Mouse (Mus musculus): ENCODE data around the gene Iqcn.

Gene Iqcn

DNA sequence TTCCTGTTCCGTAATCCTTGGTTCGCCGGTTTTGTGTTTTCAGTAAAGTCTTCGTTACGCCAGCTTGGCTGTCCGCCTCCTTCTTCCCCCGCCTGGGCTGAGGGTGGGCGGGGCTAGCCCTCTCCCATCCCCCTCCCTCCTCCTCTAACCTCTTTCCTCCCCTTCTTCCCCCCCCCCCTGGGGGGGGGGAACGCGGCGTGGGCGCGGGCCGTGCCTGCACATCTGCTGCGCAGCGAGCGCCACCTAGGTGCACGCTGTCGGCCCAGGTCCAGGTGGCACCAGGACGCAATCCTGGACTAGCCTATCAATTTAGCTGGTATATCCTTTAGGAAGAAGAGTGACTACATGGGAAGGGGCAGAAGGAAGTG lies 2.7 kb upstream of the Iqcn start:
- peak; percentile 94 for DNase-seq (ENCODE audit: low read depth, low spot score)

DNA sequence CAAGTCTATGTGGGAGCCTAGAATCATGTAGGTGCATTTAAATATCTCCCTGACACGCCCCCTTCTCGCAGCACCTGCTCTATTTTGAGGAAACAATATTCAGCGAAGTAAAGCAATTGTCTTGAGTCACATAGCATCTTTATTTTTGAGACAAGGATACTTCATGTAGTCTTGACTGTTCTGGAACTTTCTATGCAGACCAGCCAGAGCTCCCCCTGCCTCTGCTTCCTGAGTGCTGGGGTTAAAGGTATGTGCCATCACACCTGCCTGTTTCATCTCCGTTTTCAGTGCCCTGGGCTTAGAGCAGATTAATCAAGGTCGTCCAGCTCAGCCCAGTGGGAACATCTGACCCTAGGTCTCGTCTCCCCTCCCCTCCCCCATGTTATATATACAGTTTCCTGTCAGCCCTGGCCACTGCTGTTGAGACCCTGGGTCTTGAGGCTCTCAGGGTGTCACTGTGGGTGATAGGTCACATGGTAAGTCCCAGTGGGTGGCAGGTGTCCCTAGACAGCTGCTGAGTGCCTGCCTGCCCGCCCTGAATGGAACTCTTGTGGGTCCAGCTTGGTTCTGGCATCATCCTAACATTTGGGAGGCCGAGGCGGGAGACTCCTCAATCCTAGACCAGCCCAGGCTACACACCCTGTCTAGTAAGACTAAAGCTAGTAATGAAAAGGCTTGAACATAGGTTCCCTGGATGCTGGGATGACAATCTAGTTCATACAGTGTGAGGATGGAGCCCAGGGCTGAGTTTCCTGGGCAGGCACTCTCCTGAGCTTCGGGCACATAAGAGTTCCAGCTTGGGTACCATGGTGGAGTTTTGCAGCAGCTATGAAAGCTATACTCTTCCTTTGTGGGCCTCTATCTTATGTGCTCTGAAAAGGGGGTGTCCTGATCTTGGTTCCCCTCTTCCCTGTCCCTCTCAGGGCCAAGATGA lies 1.9 kb upstream of the Iqcn start:
- no peak for DNase-seq (ENCODE audit: low read depth, low spot score)

DNA sequence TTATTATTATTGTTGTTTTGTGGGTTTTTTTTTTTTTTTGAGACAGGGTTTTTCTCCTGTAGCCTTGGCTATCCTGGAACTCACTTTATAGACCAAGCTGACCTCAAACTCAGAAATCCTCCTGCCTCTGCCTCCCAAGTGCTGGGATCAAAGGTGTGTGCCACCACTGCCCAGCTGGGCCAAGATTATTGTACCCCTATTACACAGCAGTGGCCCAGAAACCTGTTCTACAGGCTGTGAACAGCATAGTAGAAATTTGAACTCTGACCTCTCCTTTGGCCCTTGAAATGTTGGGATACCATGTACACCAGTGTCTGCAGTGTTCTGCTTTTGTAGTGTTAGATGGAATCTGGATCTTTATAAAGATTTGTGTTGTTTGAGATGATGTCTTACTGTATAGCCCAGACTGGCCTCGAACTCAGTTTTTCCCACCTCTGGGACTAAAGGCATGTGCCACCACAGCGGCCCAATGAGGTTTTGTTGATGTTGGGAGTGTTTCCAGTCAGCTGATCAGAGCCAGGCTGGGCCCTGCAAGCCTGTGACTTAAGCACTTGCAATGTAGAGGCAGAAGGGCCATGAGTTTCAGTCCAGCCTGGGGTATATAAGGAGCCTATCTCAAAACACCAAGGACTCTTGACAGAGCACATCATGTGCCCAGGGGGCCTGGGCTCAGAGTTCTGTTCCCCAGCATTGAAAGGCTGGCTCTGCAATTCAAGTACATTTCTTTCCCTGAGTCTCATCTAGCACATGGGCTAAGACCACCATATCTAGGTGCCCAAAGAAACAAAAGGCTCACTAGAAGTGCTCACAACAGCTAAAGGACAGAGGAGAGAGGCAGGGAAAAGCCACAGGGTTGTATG lies 1.0 kb upstream of the Iqcn start:
- no peak for DNase-seq (ENCODE audit: low read depth, low spot score)

DNA sequence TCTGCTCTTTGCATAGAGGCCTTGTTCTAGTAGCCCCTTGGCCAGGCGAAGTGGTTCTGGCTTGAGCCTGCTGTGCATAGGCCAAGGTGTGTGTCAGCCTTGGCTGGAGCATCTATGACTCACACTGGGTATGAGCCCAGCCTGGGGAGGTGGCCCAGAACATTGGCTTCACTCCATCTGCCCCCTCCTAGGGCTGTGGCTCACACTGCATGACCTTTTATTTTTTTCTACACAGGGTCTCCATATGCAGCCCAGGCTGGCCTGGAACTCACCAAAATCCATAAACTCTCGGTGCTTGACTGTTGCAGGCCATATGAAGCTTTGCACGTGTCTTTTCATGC lies 445 bp upstream of the Iqcn start:
- DNase-seq (ENCODE audit: low read depth, low spot score) = no peak

DNA sequence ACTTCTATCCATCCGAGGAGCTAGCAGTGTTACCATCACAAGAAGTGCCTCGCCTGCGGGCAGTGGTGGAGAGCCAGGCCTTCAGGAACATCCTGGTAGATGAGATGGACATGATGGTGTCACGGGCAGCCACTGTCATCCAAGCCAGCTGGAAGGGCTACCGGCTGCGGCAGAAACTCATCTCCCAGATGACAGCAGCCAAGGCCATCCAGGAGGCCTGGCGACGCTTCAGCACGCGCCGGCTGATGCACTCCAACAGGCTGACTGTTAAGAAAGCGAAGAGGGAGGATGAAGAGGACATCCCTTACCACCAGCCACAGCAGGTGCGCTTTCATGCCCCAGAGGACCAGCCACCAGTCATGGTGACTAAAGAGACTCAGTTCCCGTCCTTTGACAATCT lies 5.0 kb downstream of the Iqcn start:
- no peak for DNase-seq (ENCODE audit: low read depth, low spot score)

DNA sequence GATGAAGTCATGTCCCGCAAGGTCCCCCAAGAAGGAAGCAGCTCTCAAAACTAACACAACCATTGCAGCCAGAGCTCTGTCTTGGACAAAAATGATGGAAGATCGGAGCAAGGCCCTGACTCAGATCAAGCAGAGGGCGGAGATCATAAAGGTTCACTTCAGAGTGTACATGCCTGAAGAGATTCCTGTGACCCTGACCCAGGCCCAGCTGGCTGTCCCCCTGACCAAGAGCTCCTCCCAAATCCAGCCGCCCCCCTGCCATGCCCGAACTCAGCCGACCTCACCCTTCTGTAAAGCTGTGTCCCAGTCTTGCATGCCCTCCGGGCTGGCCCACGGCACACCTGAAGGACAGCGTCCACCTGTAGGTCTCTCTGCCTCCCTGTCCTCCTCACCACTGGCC lies 6.5 kb downstream of the Iqcn start:
- no peak for DNase-seq (ENCODE audit: low read depth, low spot score)

DNA sequence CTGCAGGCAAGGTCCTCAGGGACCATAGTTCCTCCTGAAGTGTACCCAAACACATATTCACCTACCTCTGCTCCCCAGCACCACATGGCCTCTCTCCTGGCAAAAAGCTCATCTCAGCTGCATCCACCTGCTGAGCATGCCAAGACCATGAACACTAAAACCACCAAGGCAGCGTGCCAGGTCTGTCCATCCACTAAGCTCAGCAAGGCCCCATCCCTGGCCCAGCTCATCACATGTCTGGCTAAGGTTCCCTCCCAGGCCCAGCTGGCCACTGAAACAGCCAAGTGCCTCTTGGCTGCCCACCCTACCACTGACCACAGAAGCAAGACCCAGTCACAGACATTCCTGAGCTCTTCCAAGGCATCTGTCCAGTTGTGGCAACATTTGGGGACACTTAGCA lies 7.0 kb downstream of the Iqcn start:
- DNase-seq (ENCODE audit: low read depth, low spot score) = no peak

DNA sequence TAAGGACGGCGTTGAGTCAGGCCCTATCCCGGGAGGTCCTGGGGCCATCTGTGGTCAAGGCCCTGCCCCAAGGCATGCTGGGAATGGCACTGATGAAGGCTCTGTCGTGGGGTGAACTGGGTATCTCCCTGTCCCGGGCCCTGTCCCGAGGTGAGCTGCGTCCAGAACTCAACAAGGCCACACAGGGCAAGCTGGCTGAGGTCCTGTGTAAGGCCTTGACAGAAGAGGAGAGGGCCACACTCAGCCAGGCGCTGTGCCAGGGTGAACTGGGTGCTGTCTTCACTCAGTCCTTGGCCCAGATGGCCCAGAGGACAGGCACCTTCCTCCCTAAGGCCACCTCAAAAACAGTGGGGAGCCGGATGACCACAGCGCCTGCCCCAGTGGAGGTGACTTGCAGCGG lies 7.8 kb downstream of the Iqcn start:
- DNase-seq (ENCODE audit: low read depth, low spot score) = no peak

DNA sequence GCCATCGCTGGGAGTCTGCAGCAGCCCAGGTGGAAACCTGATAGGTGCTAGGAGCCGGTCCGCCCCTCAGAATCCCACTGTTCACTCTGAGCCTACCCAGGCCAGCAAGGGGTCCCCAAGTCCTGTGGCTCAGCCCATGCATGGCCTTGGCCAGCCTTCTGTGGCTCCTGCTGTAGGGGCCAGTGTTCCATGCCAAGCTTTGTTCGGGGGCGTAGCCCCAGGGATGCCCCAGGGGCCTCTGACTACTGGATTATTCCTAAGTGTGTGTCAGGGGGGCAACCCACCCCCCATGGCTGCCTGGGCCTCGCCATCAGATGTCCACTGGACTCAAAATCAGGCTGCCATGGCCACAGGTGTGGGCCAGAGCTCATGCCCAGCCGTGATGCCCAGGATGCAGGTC lies 10.7 kb downstream of the Iqcn start:
- DNase-seq (ENCODE audit: low read depth, low spot score) = no peak

DNA sequence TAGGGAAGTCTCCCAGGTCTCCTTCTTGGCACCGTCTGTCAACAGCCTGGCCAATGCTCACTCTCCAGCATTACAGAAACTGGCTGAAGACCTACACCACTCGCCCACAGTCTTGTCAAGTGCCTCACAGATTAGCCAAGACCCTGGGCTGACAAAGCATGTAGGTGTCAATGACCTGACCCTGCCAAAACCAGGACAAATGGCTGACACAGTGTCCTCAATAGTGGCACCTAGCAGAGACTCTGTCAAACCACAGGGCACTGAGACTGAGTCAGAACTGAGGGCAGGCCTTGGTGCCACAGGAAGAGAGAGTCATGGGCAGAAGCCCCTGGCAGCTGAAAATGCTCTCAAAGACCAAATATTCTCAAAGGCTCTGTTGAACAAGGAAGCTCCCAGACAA lies 11.8 kb downstream of the Iqcn start:
- no peak for DNase-seq (ENCODE audit: low read depth, low spot score)

DNA sequence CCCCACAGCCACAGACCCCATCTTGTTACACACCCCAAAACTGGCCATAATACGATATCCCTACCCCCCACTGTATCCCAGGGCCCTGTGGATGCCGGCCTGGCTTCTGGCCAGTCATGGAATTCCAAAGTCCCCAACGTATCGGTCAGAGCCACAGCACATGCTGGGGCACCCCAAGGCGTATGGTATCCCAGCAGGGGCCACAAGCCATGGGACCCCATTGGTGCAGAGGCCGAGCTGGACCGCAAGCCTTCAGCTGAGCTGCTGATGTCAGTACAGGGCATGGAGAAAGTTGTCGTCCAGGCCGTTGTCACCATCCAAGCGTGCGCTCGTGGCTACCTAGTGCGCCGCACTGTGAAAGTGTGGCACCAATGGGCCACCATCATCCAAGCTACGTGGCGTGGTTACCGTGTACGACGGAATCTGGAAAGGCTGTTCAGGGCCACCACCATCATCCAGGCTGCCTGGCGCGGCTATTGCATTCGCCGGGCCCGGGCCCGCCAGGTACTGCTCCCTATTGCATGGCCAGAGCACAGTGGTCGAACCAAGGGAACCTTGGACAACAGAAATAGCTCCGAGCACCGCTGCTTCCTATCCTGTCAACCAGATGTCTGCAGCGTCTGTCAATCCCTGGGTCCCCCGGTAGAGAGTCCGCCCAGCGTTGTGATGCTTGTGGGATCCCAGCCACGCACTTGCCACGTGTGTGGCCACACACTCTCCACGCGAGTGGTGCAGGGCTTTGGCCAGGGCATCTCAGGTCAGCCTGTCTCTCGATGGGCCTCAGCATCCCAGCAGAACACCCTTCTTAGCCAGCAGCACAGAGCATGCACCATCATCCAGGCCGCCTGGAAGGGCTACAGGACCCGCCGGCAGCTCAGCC lies 13.5 kb downstream of the Iqcn start:
- DNase-seq (ENCODE audit: low read depth, low spot score) = no peak

DNA sequence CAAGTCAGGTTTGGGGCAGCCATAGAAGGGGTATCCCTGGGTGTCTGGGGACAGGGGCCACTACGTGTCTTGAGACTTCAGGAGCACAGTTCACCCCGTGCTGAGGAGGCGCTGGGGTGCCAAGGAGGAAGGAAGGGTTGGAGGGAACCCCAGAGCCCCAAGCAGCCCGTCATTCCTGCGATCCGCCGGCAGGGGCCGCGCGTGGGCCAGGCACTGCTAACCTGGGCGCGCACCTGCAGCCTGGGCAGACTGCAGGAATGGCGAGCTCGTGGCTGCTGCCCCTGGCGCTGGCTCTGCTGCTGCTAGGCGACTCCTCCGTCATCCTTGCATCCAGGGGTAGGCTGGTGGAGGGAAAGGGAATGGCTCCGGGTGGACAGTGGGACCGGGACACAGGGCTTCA lies 15.0 kb downstream of the Iqcn start, which contains the start of gene Gm3336:
Gene Gm3336 (plus strand): TSS at position 247 of the 400 bp plus-strand sequence.
- peak; percentile 56 for DNase-seq (ENCODE audit: low read depth, low spot score)

DNA sequence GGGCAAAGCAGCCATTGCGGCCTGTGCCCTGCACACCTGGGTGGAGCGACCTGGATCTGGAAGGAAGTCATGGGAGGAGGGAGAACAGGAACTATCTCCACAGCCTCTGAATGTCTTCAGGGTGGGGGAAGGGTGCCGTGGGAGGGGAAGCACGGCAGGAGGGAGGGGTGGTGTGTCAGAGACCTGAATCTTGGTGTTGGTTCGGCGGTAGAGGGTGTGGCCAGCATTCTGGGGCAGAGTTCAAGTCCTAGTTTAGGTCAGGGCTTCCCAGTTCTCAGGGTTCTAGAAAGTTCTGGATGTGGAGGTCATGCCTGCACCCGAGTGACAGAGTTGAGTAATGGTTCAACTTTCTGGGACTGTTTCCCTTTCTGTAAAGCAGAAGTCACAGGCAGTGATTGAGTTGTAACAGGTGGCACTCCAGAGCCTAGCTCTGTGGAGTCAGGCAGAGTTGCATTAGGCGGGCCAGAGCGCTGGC lies 16.6 kb downstream of the Iqcn start:
- DNase-seq (ENCODE audit: low read depth, low spot score) = no peak

DNA sequence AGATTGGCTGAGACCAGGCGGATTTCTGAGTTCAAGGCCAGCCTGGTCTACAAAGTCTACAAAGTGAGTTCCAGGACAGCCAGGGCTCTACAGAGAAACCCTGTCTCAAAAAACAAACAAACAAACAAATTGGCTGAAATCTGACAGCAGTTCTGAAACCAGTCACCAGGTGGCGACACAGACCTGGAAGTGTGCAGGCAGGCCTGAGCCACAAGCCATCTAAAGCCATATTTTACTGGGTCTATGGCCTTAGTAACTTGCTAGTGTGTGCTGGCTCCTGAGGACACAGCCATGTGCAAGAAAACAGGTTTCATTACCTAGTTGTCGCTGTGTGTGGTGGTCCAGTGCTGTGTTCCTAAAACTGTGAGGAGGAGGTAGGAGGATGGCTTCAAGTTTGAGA lies 17.5 kb downstream of the Iqcn start:
- DNase-seq (ENCODE audit: low read depth, low spot score) = peak; percentile 86

DNA sequence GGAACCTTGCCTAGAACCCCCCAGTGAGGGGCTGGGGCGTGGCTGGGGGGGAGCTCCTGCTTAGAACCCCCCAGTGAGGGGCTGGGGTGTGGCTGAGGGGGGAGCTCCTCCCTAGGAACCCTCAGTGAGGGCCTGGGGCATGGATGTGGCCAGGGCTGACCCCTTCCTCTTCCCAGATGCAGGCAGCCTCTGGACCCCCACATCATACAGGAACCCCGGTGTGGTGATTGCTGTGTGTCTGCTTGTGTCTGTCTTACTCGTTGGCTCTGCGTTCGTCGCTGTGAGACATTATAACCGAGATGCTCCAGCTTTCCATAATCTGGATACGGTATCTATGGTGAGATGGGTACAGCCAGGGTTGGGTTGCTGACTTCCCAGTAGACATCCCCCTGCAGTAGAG lies 18.3 kb downstream of the Iqcn start:
- no peak for DNase-seq (ENCODE audit: low read depth, low spot score)

DNA sequence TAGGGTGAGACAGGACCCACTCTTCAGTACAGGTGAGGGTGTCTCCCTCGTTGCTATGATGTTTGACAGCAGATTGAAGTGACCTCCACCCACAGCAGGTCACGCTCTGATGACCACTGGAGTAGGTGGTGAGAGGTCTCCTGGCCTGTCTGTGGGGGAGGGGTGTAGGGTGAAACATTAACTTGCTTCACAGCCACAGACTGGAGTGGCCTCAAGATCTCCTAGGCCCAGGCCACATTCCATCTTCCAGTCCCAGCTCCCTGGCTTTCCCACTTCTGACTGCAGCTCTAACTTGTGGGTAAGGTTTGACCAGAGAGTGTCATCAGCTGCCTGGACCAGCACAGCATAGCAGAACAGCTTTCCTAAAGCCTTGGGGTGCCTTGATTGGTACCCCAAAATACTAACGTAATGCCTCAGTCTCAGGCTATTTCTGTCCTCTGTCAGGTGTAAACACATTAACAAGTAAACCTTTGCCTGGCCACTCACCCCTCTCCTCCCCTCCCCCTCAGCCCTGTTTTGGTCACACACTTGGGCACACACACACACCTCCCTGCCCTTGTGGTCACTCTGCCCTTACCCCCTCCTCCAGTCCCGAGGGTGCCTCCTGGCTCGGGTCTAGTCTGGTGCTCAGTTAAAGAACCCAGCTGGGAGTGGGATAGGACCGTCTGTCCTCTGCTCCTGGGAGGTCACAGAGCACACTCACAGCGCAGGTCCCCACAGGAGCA lies 20.4 kb downstream of the Iqcn start, which contains the start of gene Pde4c:
Gene Pde4c (plus strand): TSS at position 235 of the 725 bp plus-strand sequence.
- no peak for DNase-seq (ENCODE audit: low read depth, low spot score)

DNA sequence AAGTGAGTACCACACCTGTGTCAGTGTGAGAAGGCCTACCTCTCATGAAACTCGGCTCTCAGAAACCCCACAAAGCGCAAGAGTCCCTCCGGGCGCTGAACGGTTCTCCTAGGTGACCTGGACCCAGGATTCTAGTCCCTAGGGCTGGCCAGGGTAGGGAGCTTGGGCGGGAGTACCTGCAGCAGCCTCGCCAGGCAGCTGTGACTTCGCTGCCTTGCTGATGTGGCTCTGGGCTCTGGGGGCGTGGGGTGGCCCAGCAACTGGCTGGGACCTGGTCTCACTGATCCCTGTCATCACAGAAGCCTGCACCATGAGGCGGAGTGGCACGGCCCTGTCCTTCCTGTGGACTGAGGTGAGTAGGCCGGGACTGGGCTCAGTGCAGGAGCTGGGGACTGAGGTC lies 21.0 kb downstream of the Iqcn start:
- DNase-seq (ENCODE audit: low read depth, low spot score) = no peak

DNA sequence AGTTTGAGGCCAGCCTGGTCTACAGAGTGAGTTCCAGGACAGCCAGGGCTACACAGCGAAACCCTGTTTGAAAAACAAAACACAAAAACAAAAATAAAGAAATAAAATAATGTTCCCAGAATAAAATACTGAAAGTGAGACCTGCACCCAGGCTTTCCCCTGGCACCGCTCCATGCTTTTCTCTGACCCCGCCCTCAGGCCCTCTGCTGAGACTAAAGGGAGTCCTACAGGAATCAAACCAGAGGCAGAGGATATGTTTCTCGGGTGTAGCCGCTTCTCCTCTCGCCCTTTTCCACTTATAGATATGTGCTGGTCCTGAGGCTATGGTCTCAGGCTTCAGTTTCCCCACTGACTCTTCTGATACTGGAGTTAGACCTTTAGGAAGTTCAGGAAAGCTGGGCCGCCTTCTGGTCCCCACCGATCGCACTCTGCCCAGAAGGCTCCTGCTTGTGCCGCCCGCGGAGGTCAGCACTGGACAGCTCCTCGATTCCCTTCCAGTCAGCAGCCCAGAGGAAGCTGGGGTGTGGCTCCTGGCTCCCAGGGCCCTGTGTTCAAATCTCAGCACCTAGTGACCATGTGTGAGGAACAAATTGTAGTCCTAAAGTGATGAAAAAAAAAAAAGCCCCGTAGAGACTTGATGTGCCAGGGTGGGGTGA lies 22.7 kb downstream of the Iqcn start:
- DNase-seq (ENCODE audit: low read depth, low spot score) = no peak

DNA sequence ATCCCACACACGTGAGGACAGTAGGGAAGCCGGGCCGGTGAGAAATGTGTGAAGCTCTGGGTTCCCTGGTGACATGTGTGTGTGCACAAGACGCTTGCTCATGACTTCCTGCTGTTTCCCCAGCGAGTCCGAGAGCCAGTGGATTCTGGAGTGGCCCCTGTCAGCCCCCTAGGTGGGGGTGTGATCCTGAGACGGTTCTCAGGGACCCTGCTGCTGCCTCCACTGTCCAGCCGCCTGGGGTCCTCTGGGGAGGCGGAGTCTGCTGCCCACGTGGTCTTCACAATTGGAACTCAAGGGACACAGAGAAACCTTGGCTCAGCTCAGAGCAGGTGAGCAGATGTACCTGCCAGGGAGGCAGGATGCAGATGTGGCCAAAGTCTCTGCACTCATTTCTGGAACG lies 23.5 kb downstream of the Iqcn start:
- no peak for DNase-seq (ENCODE audit: low read depth, low spot score)

DNA sequence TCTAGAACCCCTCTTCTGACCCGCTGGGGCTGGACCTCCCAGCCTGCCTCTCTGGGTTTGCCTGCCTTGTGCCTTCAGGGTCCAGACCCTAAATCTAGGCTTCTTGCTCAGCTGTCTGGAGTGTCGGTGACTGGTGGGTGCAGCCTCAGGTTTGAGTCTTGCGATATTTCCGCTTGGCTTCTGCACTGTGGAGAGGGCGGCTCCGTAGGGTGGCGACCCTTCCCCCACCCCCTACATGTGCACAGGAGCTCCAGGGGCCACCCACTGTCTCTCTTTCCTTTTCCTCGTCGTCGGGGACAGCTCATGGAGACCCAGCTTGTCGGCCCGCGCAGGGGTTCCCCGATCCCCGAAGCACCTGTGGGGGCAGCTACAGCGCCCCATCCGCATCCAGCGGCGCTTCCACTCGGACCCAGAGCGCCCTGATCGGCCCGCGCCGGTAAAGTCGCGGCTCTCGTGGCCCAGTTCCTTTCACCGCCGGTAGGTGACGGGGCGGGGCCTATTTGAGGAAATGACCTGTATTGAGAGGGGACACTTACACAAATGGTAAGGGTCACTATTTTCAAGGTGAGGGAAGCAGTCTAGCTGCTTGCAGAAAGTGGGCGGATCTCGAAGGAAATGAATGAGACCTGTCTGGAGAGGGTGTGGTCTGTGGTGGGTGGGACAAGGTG lies 26.7 kb downstream of the Iqcn start:
- no peak for DNase-seq (ENCODE audit: low read depth, low spot score)

All from mesoderm, embryonic 11.5 days (tissue).